Mouse (Mus musculus) layer of hippocampus, adult 11-12 months (tissue): Measurements from ENCODE around the gene Gstm1.
A peak's percentile ranks its signal among the peaks of the same experiment; 100 is the strongest.
"Not testable (repeated sequence)": the region's sequence is repeated elsewhere in the genome, so short reads cannot be mapped to it uniquely, and the experiment has no call there.

Source experiments
- DNase-seq: peaks from one replicate; pipeline ENCODE4 v3.0.0; 2022; ENCODE audit warnings: low spot score

The Gstm1 gene

GRCm38 (mm10) chr3:108017473-108018189 is at the start of gene Gstm1:
Gene Gstm1, minus strand, starts transcription at chr3:108017973.
- peak; percentile 94 for DNase-seq

GRCm38 (mm10) chr3:108067370-108067934 is 49.7 kb upstream of the Gstm1 start:
- no peak for DNase-seq

- no peak for DNase-seq
Observed at GRCm38 (mm10) chr3:108065551-108065950, 47.8 kb upstream of the Gstm1 start.

- DNase-seq = no peak
Observed at GRCm38 (mm10) chr3:108064672-108065071, 46.9 kb upstream of the Gstm1 start.

GRCm38 (mm10) chr3:108062648-108063047 is 44.9 kb upstream of the Gstm1 start:
- no peak for DNase-seq

GRCm38 (mm10) chr3:108061420-108061819 is 43.6 kb upstream of the Gstm1 start:
- peak; percentile 75 for DNase-seq

- DNase-seq = no peak
Observed at GRCm38 (mm10) chr3:108050493-108050892, 32.7 kb upstream of the Gstm1 start.

GRCm38 (mm10) chr3:108048306-108048705 is 30.5 kb upstream of the Gstm1 start:
- DNase-seq = no peak

- DNase-seq = no peak
Observed at GRCm38 (mm10) chr3:108046944-108047655, 29.3 kb upstream of the Gstm1 start.

- DNase-seq = peak; percentile 88
Observed at GRCm38 (mm10) chr3:108044394-108045140, 26.8 kb upstream of the Gstm1 start, which contains the start of gene Gstm4. Gene Gstm4, minus strand, starts transcription at chr3:108044894.

GRCm38 (mm10) chr3:108033156-108033555 is 15.4 kb upstream of the Gstm1 start:
- no peak for DNase-seq

GRCm38 (mm10) chr3:108032113-108032512 is 14.3 kb upstream of the Gstm1 start:
- no peak for DNase-seq

GRCm38 (mm10) chr3:108028641-108029365 is 11.0 kb upstream of the Gstm1 start:
- no peak for DNase-seq

- no peak for DNase-seq
Observed at GRCm38 (mm10) chr3:108026597-108026996, 8.8 kb upstream of the Gstm1 start.

- DNase-seq = no peak
Observed at GRCm38 (mm10) chr3:108026049-108026448, 8.3 kb upstream of the Gstm1 start.

- DNase-seq = no peak
Observed at GRCm38 (mm10) chr3:108025318-108025717, 7.5 kb upstream of the Gstm1 start.

- DNase-seq = no peak
Observed at GRCm38 (mm10) chr3:108022650-108023049, 4.9 kb upstream of the Gstm1 start.

- not testable (repeated sequence) for DNase-seq
Observed at GRCm38 (mm10) chr3:108020351-108021022, 2.7 kb upstream of the Gstm1 start.

- DNase-seq = not testable (repeated sequence)
Observed at GRCm38 (mm10) chr3:108019226-108019625, 1.5 kb upstream of the Gstm1 start.

- DNase-seq = no peak
Observed at GRCm38 (mm10) chr3:108018190-108018820, 532 bp upstream of the Gstm1 start.

- not testable (repeated sequence) for DNase-seq
Observed at GRCm38 (mm10) chr3:108016468-108016867, 1.3 kb downstream of the Gstm1 start.
